Mouse (Mus musculus) liver, embryonic 16.5 days (tissue): ENCODE data around the gene Inhbc. TPM values are rescaled to one million over a fixed set of nuclear protein-coding genes. Genes with fewer than 3 reads are reported as not detected.
"Not testable (repeated sequence)": the region's sequence is repeated elsewhere in the genome, so short reads cannot be mapped to it uniquely, and the experiment has no call there.

Source experiments
- ATAC-seq: fragments of 200-750 bp; cut with Nextera tagmentation; 2 replicates; pipeline ENCODE4 v1.8.0; 2017; ENCODE audit warnings: low read depth, mild to moderate bottlenecking, moderate number of reproducible peaks, moderate library complexity
- H3K27ac ChIP-seq: fragments of 300-500 bp; sonication (generic); 2 replicates; pipeline ENCODE4 v1.5.1; 2014; ENCODE audit warnings: mild to moderate bottlenecking, low read length
- H3K27me3 ChIP-seq: fragments of 300-500 bp; sonication (generic); 2 replicates; pipeline ENCODE4 v1.6.1; 2014; ENCODE audit warnings: low read depth, low read length, mixed read lengths; ENCODE audit not compliant: control insufficient read depth, insufficient read depth
- H3K36me3 ChIP-seq: fragments of 300-500 bp; sonication (generic); 2 replicates; pipeline ENCODE4 v1.6.1; 2014; ENCODE audit warnings: mild to moderate bottlenecking; ENCODE audit not compliant: control insufficient read depth, insufficient read depth
- H3K4me1 ChIP-seq: fragments of 300-500 bp; sonication (generic); 2 replicates; pipeline ENCODE4 v1.6.1; 2014; ENCODE audit warnings: low read depth, low read length, mixed read lengths; ENCODE audit not compliant: control insufficient read depth
- H3K4me2 ChIP-seq: fragments of 300-500 bp; sonication (generic); 2 replicates; pipeline ENCODE4 v1.6.1; 2014; ENCODE audit warnings: low read depth, low read length, mixed read lengths
- H3K4me3 ChIP-seq: fragments of 300-500 bp; sonication (generic); 2 replicates; pipeline ENCODE4 v1.5.1; 2014; ENCODE audit warnings: low read depth, mild to moderate bottlenecking, low read length
- H3K9ac ChIP-seq: fragments of 300-500 bp; sonication (generic); 2 replicates; pipeline ENCODE4 v1.6.1; 2014; ENCODE audit warnings: low read depth, low read length
- H3K9me3 ChIP-seq: fragments of 300-500 bp; sonication (generic); replicated peaks from 2 replicates; pipeline ENCODE4 v1.6.1; 2016; ENCODE audit warnings: low read length; ENCODE audit not compliant: control insufficient read depth
- WGBS: fragments of 180-500 bp; shearing (Covaris S2); extraction: QIAGEN DNeasy Blood & Tissue Kit; methylation state at CpG from one replicate; pipeline ENCODE4 v1.1.7; 2014; ENCODE audit not compliant: insufficient replicate concordance; 5-methylcytosine and 5-hydroxymethylcytosine counted together
- polyA plus RNA-seq: library from polyadenylated mRNA; unstranded; fragments of >200 nt; fragmentation: Nextera tagmentation; extraction: Ambion mirVana; gene quantifications from 2 replicates; pipeline ENCODE4 v1.2.1, GENCODE M21; 2015

The Inhbc gene
- polyA plus RNA-seq, 1 experiment from 2014 or later, result 5.9 TPM

- whole genome bisulfite sequencing, result 66% methylated on average over 1 of the region's 1 CpGs
- not testable (repeated sequence) for H3K27ac ChIP-seq, H3K9me3 ChIP-seq, H3K9ac ChIP-seq, ATAC-seq, H3K4me3 ChIP-seq, H3K27me3 ChIP-seq, H3K4me2 ChIP-seq, H3K36me3 ChIP-seq
- H3K4me1 ChIP-seq, result peaks cover 24% of the 10 kb centered on the region
Observed at GRCm38 (mm10) chr10:127314950-127315349, 55.3 kb downstream of the Inhbc start.

DNA sequence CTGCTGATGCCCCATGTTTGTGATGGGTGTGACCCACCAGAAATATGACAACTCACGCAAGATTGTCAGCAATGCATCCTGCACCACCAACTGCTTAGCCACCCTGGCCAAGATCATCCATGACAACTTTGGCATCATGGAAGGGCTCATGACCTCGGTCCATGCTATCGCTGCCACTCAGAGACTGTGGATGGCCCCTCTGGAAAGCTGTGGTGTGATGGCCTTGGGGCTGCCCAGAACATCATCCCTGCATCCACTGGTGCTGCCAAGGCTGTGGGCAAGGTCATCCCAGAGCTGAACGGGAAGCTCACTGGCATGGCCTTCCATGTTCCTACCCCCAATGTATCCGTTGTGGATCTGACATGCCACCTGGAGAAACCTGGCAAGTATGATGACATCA lies 56.7 kb downstream of the Inhbc start:
- H3K9me3 ChIP-seq, H3K36me3 ChIP-seq, ATAC-seq, H3K9ac ChIP-seq, H3K4me2 ChIP-seq, H3K27ac ChIP-seq, H3K4me3 ChIP-seq, H3K27me3 ChIP-seq: not testable (repeated sequence)
- H3K4me1 ChIP-seq, result peaks cover 26% of the 10 kb centered on the region
- WGBS, result 85% methylated on average over 5 of the region's 5 CpGs

DNA sequence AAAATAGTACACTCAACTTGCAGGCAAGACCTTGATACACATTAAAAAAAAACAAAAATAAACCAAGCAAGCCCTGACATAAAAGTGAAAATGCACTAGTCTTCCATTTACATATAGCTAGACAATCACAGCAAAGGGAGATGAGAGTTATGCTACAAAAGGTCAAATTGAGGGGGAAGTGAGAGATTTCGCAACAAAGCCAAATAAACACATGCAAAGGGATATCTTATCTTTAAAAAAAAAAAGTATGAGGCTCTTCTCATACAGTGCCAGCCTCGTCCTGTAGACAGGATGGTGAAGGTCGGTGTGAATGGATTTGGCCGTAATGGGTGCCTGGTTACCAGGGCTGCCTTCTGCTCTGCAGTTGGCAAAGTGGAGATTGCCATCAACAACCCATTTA lies 57.4 kb downstream of the Inhbc start:
- peak overlapping the region; percentile 56 for H3K27ac ChIP-seq
- peak overlapping the region; percentile 79 for H3K4me2 ChIP-seq
- H3K9me3 ChIP-seq, result no peaks in the 10 kb centered on the region
- H3K4me1 ChIP-seq, result peaks cover 22% of the 10 kb centered on the region
- no peak for ATAC-seq
- no peaks in the 10 kb centered on the region for H3K27me3 ChIP-seq
- H3K36me3 ChIP-seq, result peaks cover 11% of the 10 kb centered on the region
- WGBS, result 34% methylated on average over 4 of the region's 4 CpGs
- no peak overlapping the region for H3K4me3 ChIP-seq
- H3K9ac ChIP-seq, result 0 out of 2 replicates have a peak overlapping the region, but pooled peaks have one; percentile 3

DNA sequence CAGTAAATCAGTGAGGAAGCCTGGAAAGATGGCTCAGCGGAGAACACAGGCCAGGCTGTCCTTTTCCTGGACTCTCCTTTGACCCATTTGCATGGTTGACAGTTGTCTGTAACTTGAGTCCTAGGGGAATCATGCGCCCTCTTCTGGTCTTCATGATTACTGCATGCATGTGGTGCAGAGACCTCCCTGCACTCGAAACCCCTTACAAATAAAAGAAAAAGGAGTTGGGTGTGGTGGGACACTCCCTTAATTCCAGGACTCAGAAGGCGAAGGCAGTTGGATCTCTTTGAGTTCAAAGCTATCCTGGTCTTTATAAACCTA lies 57.9 kb downstream of the Inhbc start:
- WGBS, result under 1% methylated on average over 4 of the region's 4 CpGs
- no peaks in the 10 kb centered on the region for H3K9me3 ChIP-seq
- ATAC-seq, result peak; percentile 46
- H3K27me3 ChIP-seq, result no peaks in the 10 kb centered on the region
- H3K9ac ChIP-seq, result peak overlapping the region; percentile 96
- H3K4me3 ChIP-seq, result peak overlapping the region; percentile 90
- peaks cover 19% of the 10 kb centered on the region for H3K4me1 ChIP-seq
- peaks cover 17% of the 10 kb centered on the region for H3K36me3 ChIP-seq
- peak overlapping the region; percentile 79 for H3K4me2 ChIP-seq
- H3K27ac ChIP-seq, result peak overlapping the region; percentile 94

GRCm38 (mm10) chr10:127311476-127312355 lies 58.5 kb downstream of the Inhbc start, which contains the start of gene Mars:
Gene Mars (minus strand): TSS chr10:127311786.
- Histone ChIP-seq H3K4me3 (peak within 1 kb of the TSS; percentile 90), H3K36me3 (peaks cover 23% of the 10 kb centered on the region), H3K27me3 (no peaks in the 10 kb centered on the region), H3K9ac (peak within 1 kb of the TSS; percentile 96), H3K27ac (peak within 1 kb of the TSS; percentile 94), H3K9me3 (no peaks in the 10 kb centered on the region), H3K4me1 (peaks cover 16% of the 10 kb centered on the region), H3K4me2 (peak within 1 kb of the TSS; percentile 83)
- peak; percentile 94 for ATAC-seq
- under 1% methylated on average over 65 of the region's 65 CpGs for WGBS

DNA sequence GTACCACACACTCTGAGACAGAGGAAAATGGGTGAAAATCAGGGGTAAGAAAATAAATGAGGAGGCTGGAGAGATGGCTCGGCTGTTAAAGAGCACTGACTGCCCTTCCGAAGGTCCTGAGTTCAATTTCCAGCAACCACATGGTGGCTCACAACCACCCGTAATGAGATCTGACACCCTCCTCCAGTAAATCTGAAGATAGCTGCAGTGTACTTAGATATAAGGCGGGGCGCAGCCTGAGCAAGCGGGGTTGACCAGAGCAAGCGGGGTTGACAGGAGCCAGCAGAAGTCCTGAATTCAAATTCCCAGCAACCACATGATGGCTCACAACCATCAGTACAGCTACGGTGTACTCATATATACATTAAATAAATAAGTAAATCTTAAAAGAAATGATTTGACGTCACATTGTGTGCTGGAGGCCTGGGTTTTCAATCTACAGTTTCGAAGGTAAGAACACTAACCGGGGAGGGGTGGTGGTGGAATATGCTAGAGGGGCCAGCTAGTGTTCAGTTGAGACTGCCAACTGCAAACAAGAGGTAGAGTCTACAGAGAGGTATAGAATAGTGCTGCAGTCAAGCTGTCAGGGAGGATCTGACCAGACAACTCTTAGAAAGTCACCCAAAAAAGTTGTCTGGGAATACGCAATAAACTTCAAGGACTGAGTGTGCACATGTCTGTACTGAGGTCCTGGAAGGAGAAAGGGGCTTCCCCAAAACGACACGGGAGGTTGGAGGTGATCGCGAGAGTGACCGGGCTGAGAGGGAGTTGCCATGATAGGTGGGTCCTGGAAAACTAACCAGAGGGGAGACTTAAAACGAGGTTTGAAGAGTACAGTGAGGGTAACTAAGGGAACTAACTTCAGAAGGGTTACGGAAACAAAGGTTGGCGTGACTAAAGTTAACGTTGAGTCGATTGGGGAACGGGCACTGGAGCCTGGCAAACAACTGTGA lies 59.4 kb downstream of the Inhbc start:
- Histone ChIP-seq H3K36me3 (peaks cover 32% of the 10 kb centered on the region), H3K4me3 (peak overlapping the region; percentile 90), H3K27me3 (no peaks in the 10 kb centered on the region), H3K9ac (peak overlapping the region; percentile 96), H3K4me1 (peaks cover 16% of the 10 kb centered on the region), H3K27ac (peak overlapping the region; percentile 94), H3K9me3 (no peaks in the 10 kb centered on the region), H3K4me2 (peak overlapping the region; percentile 83)
- 17% methylated on average over 23 of the region's 23 CpGs for WGBS
- ATAC-seq, result peak; percentile 42

DNA sequence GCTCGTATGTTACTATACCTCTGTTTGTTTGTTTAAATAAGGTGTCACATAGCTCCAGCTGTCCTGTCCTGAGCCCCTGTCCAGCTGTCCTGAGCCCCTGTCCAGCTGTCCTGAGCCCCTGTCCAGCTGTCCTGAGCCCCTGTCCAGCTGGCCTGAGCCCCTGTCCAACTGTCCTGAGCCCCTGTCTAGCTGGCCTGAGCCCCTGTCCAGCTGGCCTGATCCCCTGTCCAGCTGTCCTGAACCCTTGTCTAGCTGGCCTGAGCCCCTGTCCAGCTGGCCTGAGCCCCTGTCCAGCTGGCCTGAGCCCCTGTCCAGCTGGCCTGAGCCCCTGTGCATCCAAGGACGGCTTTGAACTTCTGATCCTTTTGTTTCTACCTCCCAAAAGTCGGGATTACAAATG lies 61.1 kb downstream of the Inhbc start:
- Histone ChIP-seq H3K4me1 (peaks cover 16% of the 10 kb centered on the region), H3K36me3 (peaks cover 48% of the 10 kb centered on the region)
- not testable (repeated sequence) for H3K4me2 ChIP-seq, H3K4me3 ChIP-seq, H3K27me3 ChIP-seq, H3K9ac ChIP-seq, ATAC-seq, H3K27ac ChIP-seq, H3K9me3 ChIP-seq
- 74% methylated on average over 3 of the region's 3 CpGs for WGBS
